9 mouse cellular contexts compared by ENCODE assay signal in genomic region chr5:76843448-76843847, GRCm38 (mm10).
DNase-seq lines count a peak whose midpoint lies in the region; ATAC-seq and TF ChIP-seq lines count a peak whose summit lies in the region.
"Had no signal": no experiment of that assay in that cellular context is flagged by ENCODE, and none has a peak within 500 bp of the region (broad histone marks: within the 10 kb centered on the region; RNA-seq: fewer than 3 reads in every experiment).

No protein-coding gene starts in this region.

- no peak overlapping the region for H3K4me3 ChIP-seq in midbrain, embryonic 10.5 days
- H3K4me3 ChIP-seq in midbrain, embryonic 11.5 days (ENCODE audit: low read depth, low read length), result no peak overlapping the region
- H3K4me3 ChIP-seq in forebrain, embryonic 10.5 days, result no peak overlapping the region
- no peak overlapping the region for H3K4me3 ChIP-seq in hindbrain, embryonic 14.5 days (replicated peaks; ENCODE audit: low read length)
- no peak overlapping the region for H3K4me3 ChIP-seq in small intestine, adult 2 months (ENCODE audit: low read depth, low read length)
- H3K4me3 ChIP-seq: lung, embryonic 15.5 days had no signal

- no peaks in the 10 kb centered on the region for H3K9me3 ChIP-seq in midbrain, embryonic 10.5 days (replicated peaks)
- H3K9me3 ChIP-seq in midbrain, embryonic 11.5 days (ENCODE audit: control insufficient read depth, low read length), result no peaks in the 10 kb centered on the region
- H3K9me3 ChIP-seq in forebrain, embryonic 10.5 days, result no peaks in the 10 kb centered on the region
- no peaks in the 10 kb centered on the region for H3K9me3 ChIP-seq in hindbrain, embryonic 14.5 days (ENCODE audit: control insufficient read depth, low read length)
- H3K9me3 ChIP-seq: lung, embryonic 15.5 days had no signal

- peak; percentile 53 for DNase-seq in midbrain, embryonic 10.5 days (ENCODE audit: low spot score)
- no peak for DNase-seq in midbrain, embryonic 11.5 days (ENCODE audit: low spot score, missing footprints)
- peak; percentile 81 for DNase-seq in brain, embryonic 14.5 days (ENCODE audit: low read depth)
- DNase-seq in forebrain, embryonic 10.5 days (ENCODE audit: extremely low spot score, low spot score), result peak; percentile 46
- DNase-seq in hindbrain, embryonic 14.5 days (ENCODE audit: low spot score), result peak; percentile 75
- DNase-seq in layer of hippocampus, postnatal 25 days (ENCODE audit: extremely low spot score in 1 of 2, low spot score in 1 of 2), result peak; percentile 63 to 83

- no peaks in the 10 kb centered on the region for H3K27me3 ChIP-seq in midbrain, embryonic 10.5 days (ENCODE audit: low read depth, poor library complexity, severe bottlenecking)
- no peaks in the 10 kb centered on the region for H3K27me3 ChIP-seq in midbrain, embryonic 11.5 days (ENCODE audit: control insufficient read depth, insufficient read depth, low read length)
- no peaks in the 10 kb centered on the region for H3K27me3 ChIP-seq in forebrain, embryonic 10.5 days (ENCODE audit: poor library complexity, severe bottlenecking)
- H3K27me3 ChIP-seq in hindbrain, embryonic 14.5 days (ENCODE audit: control insufficient read depth, insufficient read depth, low read length), result no peaks in the 10 kb centered on the region
- H3K27me3 ChIP-seq in small intestine, adult 2 months (ENCODE audit: control insufficient read depth, insufficient read depth, low read length), result no peaks in the 10 kb centered on the region
- H3K27me3 ChIP-seq: lung, embryonic 15.5 days had no signal

- 24% methylated on average over 4 of the region's 4 CpGs for WGBS in midbrain, embryonic 10.5 days
- WGBS in midbrain, embryonic 11.5 days, result 20% methylated on average over 4 of the region's 4 CpGs
- WGBS in forebrain, embryonic 10.5 days, result 28% methylated on average over 4 of the region's 4 CpGs
- WGBS in hindbrain, embryonic 14.5 days, result 16% methylated on average over 4 of the region's 4 CpGs
- WGBS in small intestine, adult 2 months, result 6% methylated on average over 4 of the region's 4 CpGs

- H3K4me2 ChIP-seq in midbrain, embryonic 11.5 days, result no peak overlapping the region
- H3K4me2 ChIP-seq in hindbrain, embryonic 14.5 days (replicated peaks), result no peak overlapping the region
- H3K4me2 ChIP-seq: lung, embryonic 15.5 days had no signal

- H3K36me3 ChIP-seq in midbrain, embryonic 10.5 days, result peaks cover 29% of the 10 kb centered on the region
- H3K36me3 ChIP-seq in midbrain, embryonic 11.5 days (ENCODE audit: control insufficient read depth, insufficient read depth, low read length), result no peaks in the 10 kb centered on the region
- peaks cover 35% of the 10 kb centered on the region for H3K36me3 ChIP-seq in forebrain, embryonic 10.5 days (replicated peaks)
- no peaks in the 10 kb centered on the region; the same call in 1 of the 2 replicates for H3K36me3 ChIP-seq in hindbrain, embryonic 14.5 days (replicated peaks; ENCODE audit: control insufficient read depth, insufficient read depth)
- peaks cover 4% of the 10 kb centered on the region for H3K36me3 ChIP-seq in small intestine, adult 2 months (ENCODE audit: control insufficient read depth, insufficient read depth, low read length)
- H3K36me3 ChIP-seq: lung, embryonic 15.5 days had no signal

- no peaks in the 10 kb centered on the region; the same call in none of the 2 replicates for H3K4me1 ChIP-seq in midbrain, embryonic 10.5 days
- no peaks in the 10 kb centered on the region for H3K4me1 ChIP-seq in midbrain, embryonic 11.5 days (ENCODE audit: control insufficient read depth, insufficient read depth, low read length)
- H3K4me1 ChIP-seq in forebrain, embryonic 10.5 days, result no peaks in the 10 kb centered on the region
- peaks cover 17% of the 10 kb centered on the region for H3K4me1 ChIP-seq in hindbrain, embryonic 14.5 days (replicated peaks; ENCODE audit: control insufficient read depth, insufficient read depth, low read length)
- peaks cover 6% of the 10 kb centered on the region; the same call in 1 of the 2 replicates for H3K4me1 ChIP-seq in small intestine, adult 2 months (ENCODE audit: control insufficient read depth, insufficient read depth, insufficient read length, low read length)
- H3K4me1 ChIP-seq: lung, embryonic 15.5 days had no signal

- TF ChIP-seq CTCF in brain, embryonic 14.5 days (IDR thresholded peaks at IDR 0.05; ENCODE audit: borderline replicate concordance, extremely low read depth, insufficient read depth, insufficient read length), result peak; percentile 85
- peak; percentile 78 for TF ChIP-seq CTCF in small intestine, adult 2 months (IDR thresholded peaks at IDR 0.05; ENCODE audit: extremely low read depth, insufficient read length, insufficient replicate concordance, low read depth, low read length)

- no peak overlapping the region for H3K9ac ChIP-seq in midbrain, embryonic 11.5 days (ENCODE audit: low read length)
- no peak overlapping the region for H3K9ac ChIP-seq in hindbrain, embryonic 14.5 days
- H3K9ac ChIP-seq: lung, embryonic 15.5 days had no signal

- ATAC-seq in midbrain, embryonic 11.5 days (ENCODE audit: low FRiP score), result no peak
- ATAC-seq in hindbrain, embryonic 14.5 days (ENCODE audit: low FRiP score), result no peak
- peak; percentile 90 for ATAC-seq in megakaryocyte progenitor cell, adult 5-6 weeks (replicated peaks; ENCODE audit: poor library complexity)

- H3K27ac ChIP-seq in midbrain, embryonic 10.5 days (replicated peaks), result no peak overlapping the region
- H3K27ac ChIP-seq in midbrain, embryonic 11.5 days (ENCODE audit: low read depth, low read length), result no peak overlapping the region
- H3K27ac ChIP-seq in forebrain, embryonic 10.5 days, result no peak overlapping the region
- no peak overlapping the region for H3K27ac ChIP-seq in hindbrain, embryonic 14.5 days
- no peak overlapping the region for H3K27ac ChIP-seq in small intestine, adult 2 months (ENCODE audit: insufficient read depth, low read depth, low read length)
- H3K27ac ChIP-seq: lung, embryonic 15.5 days had no signal

- no peak for TF ChIP-seq POLR2A in brain, embryonic 14.5 days (IDR thresholded peaks at IDR 0.05; ENCODE audit: borderline replicate concordance, extremely low read depth, insufficient read depth, insufficient read length, poor library complexity, severe bottlenecking)
- TF ChIP-seq POLR2A in small intestine, adult 2 months (IDR thresholded peaks at IDR 0.05; ENCODE audit: low read depth, low read length), result no peak
